Mouse (Mus musculus): ENCODE data around the gene Zbtb38. TPM values are rescaled to one million over a fixed set of nuclear protein-coding genes. Genes with fewer than 3 reads are reported as not detected.

Zbtb38 gene
- polyA plus RNA-seq, 1 experiment = 4.7 TPM

- 57% methylated on average over 4 of the region's 4 CpGs for WGBS
- no peak for DNase-seq (ENCODE audit: low read depth, low spot score)
Observed at GRCm38 (mm10) chr9:96735946-96736345, 16.7 kb downstream of the Zbtb38 start.

- DNase-seq (ENCODE audit: low read depth, low spot score) = no peak
- WGBS = 97% methylated on average over 4 of the region's 4 CpGs
Observed at GRCm38 (mm10) chr9:96733425-96733717, 19.3 kb downstream of the Zbtb38 start.

- no peak for DNase-seq (ENCODE audit: low read depth, low spot score)
- WGBS = 84% methylated on average over 17 of the region's 17 CpGs
Observed at GRCm38 (mm10) chr9:96732644-96733424, 19.8 kb downstream of the Zbtb38 start.

- WGBS = 84% methylated on average over 14 of the region's 14 CpGs
- no peak for DNase-seq (ENCODE audit: low read depth, low spot score)
Observed at GRCm38 (mm10) chr9:96731961-96732511, 20.6 kb downstream of the Zbtb38 start.

- 90% methylated on average over 19 of the region's 19 CpGs for WGBS
- DNase-seq (ENCODE audit: low read depth, low spot score) = no peak
Observed at GRCm38 (mm10) chr9:96731039-96731895, 21.4 kb downstream of the Zbtb38 start.

GRCm38 (mm10) chr9:96730311-96730625, 22.4 kb downstream of the Zbtb38 start:
- WGBS = 86% methylated on average over 2 of the region's 2 CpGs
- DNase-seq (ENCODE audit: low read depth, low spot score) = no peak

GRCm38 (mm10) chr9:96729537-96730310, 22.9 kb downstream of the Zbtb38 start:
- no peak for DNase-seq (ENCODE audit: low read depth, low spot score)
- WGBS = 81% methylated on average over 10 of the region's 10 CpGs

- 43% methylated on average over 16 of the region's 16 CpGs for WGBS
- no peak for DNase-seq (ENCODE audit: low read depth, low spot score)
Observed at GRCm38 (mm10) chr9:96728338-96729162, 24.1 kb downstream of the Zbtb38 start.

GRCm38 (mm10) chr9:96727688-96728087, 24.9 kb downstream of the Zbtb38 start:
- 46% methylated on average over 6 of the region's 6 CpGs for WGBS
- DNase-seq (ENCODE audit: low read depth, low spot score) = no peak

- no peak for DNase-seq (ENCODE audit: low read depth, low spot score)
Observed at GRCm38 (mm10) chr9:96726336-96727131, 26.1 kb downstream of the Zbtb38 start.

GRCm38 (mm10) chr9:96725582-96726320, 26.9 kb downstream of the Zbtb38 start:
- DNase-seq (ENCODE audit: low read depth, low spot score) = no peak
- WGBS = 77% methylated on average over 9 of the region's 9 CpGs

More at GRCm38 (mm10) chr9:96726336-96727131, 26.1 kb downstream of the Zbtb38 start:
- WGBS = 87% methylated on average over 14 of the region's 14 CpGs

GRCm38 (mm10) chr9:96723650-96724049, 29.0 kb downstream of the Zbtb38 start:
- no peak for DNase-seq (ENCODE audit: low read depth, low spot score)
- whole genome bisulfite sequencing = 86% methylated on average over 6 of the region's 6 CpGs

- WGBS = 74% methylated on average over 8 of the region's 8 CpGs
Observed at GRCm38 (mm10) chr9:96721163-96721799, 31.4 kb downstream of the Zbtb38 start.

GRCm38 (mm10) chr9:96720510-96721162, 32.0 kb downstream of the Zbtb38 start:
- DNase-seq (ENCODE audit: low read depth, low spot score) = no peak
- WGBS = 38% methylated on average over 11 of the region's 11 CpGs

More at GRCm38 (mm10) chr9:96721163-96721799, 31.4 kb downstream of the Zbtb38 start:
- no peak for DNase-seq (ENCODE audit: low read depth, low spot score)

GRCm38 (mm10) chr9:96719408-96720158, 33.0 kb downstream of the Zbtb38 start:
- under 1% methylated on average over 85 of the region's 85 CpGs for WGBS
- DNase-seq (ENCODE audit: low read depth, low spot score) = no peak

- 41% methylated on average over 10 of the region's 10 CpGs for WGBS
- DNase-seq (ENCODE audit: low read depth, low spot score) = no peak
Observed at GRCm38 (mm10) chr9:96718888-96719287, 33.7 kb downstream of the Zbtb38 start.

Data from large intestine, adult 2 months (tissue).